Mouse (Mus musculus): Measurements from ENCODE around the gene Iqgap3. TPM values are rescaled to one million over a fixed set of nuclear protein-coding genes. Genes with fewer than 3 reads are reported as not detected.
A peak's percentile ranks its signal among the peaks of the same experiment; 100 is the strongest.

The Iqgap3 gene
- polyA plus RNA-seq, 1 experiment from 2014 or later = 26.8 TPM

DNA sequence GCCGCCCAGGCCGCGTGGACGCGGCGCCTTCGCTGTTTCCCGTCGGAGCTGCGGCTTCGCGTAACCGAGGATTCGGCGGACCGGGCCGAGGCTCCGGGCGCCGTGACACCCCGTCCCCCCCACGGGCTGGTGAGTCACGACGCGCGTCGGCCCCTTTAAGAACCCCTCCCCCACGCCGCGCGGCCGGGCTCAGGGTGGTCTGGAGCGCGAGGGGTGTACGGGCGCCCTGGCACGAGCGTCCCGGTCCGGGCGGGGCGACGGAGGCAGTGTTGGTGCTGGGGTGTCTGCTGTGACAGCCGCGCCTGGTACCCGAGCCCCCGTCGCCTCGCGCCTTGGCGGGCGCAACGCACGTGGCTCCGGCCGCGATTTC lies 60.8 kb downstream of the Iqgap3 start:
- Histone ChIP-seq H3K4me2 (ENCODE audit: low read depth, low read length, severe bottlenecking) (peak overlapping the region; percentile 94), H3K4me1 (replicated peaks; ENCODE audit: control insufficient read depth, insufficient read depth, low read length) (peaks cover 45% of the 10 kb centered on the region), H3K27me3 (ENCODE audit: control insufficient read depth, insufficient read depth, low read length) (peaks cover 21% of the 10 kb centered on the region), H3K36me3 (ENCODE audit: control insufficient read depth, insufficient read depth, low read length) (no peaks in the 10 kb centered on the region), H3K9ac (ENCODE audit: low read length) (peak overlapping the region; percentile 80), H3K9me3 (ENCODE audit: control insufficient read depth, low read length) (no peaks in the 10 kb centered on the region), H3K27ac (ENCODE audit: low read depth, low read length) (peak overlapping the region; percentile 91), H3K4me3 (ENCODE audit: low read depth, low read length) (peak overlapping the region; percentile 86)
- under 1% methylated on average over 55 of the region's 57 CpGs for WGBS
- DNase-seq (ENCODE audit: low spot score) (peak; percentile 82), ATAC-seq (replicated peaks; ENCODE audit: low FRiP score) (peak; percentile 51)

DNA sequence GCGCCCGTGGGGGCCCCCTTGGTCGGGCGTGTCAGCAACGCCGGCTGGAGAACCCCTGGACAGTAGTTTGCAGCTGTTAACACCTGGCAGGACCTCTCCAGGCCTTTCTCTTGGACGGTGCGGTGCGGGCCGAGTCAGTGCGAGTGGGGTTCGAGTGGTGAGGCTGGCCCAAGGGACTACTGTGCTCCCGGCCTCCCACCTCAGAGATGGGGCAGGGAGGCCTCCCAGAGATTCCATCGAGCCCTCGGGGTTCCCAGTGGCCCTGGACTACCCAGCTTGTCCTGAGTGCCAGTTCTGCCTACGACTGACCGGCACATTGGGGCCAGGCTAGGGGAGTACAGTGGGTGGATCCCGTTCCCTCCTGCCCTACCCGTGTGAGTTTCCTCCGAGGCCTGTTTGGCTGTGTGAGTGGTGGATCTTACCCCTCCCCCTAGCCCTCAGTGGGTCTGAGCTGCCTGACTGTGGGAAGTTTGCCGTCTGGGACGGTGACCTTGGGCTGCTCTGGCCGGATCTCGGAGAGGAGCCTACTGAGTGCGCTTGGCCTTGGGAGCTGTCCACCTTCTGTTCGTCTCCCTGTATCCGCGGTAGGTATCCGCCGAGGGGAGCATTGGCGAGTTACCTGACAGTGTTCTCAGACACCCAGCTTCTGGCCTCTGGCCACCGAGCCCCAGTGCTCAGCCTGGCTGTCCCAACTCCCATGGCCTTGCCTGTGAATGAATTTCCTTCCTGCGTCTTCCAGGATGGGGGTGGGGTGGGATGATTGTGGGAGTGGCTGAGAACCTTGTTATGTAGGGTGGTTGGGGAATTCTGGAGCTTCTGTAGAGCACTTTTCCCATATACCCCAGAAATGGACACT lies 61.4 kb downstream of the Iqgap3 start:
- Histone ChIP-seq H3K27me3 (ENCODE audit: control insufficient read depth, insufficient read depth, low read length) (peaks cover 21% of the 10 kb centered on the region), H3K9ac (ENCODE audit: low read length) (peak overlapping the region; percentile 80), H3K9me3 (ENCODE audit: control insufficient read depth, low read length) (no peaks in the 10 kb centered on the region), H3K36me3 (ENCODE audit: control insufficient read depth, insufficient read depth, low read length) (no peaks in the 10 kb centered on the region), H3K4me2 (ENCODE audit: low read depth, low read length, severe bottlenecking) (peak overlapping the region; percentile 94), H3K4me3 (ENCODE audit: low read depth, low read length) (peak overlapping the region; percentile 86), H3K27ac (ENCODE audit: low read depth, low read length) (peak overlapping the region; percentile 91), H3K4me1 (replicated peaks; ENCODE audit: control insufficient read depth, insufficient read depth, low read length) (peaks cover 45% of the 10 kb centered on the region)
- peak; percentile 66 for DNase-seq (ENCODE audit: low spot score)
- under 1% methylated on average over 33 of the region's 33 CpGs for WGBS
- peak; percentile 6; the same call in 1 of the 2 replicates for ATAC-seq (replicated peaks; ENCODE audit: low FRiP score)

DNA sequence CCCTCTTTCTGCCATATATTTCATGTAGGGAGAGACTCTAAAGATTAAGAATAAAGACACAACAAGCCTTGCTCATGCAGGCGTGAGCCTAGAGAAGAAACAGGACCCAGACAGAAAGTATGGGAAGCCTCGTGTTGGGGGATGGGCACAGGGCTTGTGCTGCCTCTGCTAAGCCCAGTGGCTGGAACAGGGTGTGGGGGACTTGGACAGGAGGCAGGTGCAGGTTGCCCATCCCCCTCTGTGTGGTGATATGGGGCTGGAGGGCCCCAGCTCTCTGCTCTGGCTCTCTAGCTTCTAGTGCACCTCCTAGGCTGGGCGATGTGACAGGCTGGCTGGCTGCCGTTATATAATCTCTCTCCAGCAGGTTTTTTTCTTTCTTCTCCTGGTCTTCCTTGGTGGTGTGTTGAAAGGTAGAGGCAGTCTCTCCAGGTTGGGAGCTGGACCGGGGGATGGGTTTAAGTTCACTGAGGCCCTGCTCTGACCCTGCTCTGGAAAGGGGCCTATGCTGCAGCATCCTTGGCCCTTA lies 62.3 kb downstream of the Iqgap3 start:
- peak overlapping the region; percentile 86 for H3K4me3 ChIP-seq (ENCODE audit: low read depth, low read length)
- peak overlapping the region; percentile 47 for H3K9ac ChIP-seq (ENCODE audit: low read length)
- DNase-seq (ENCODE audit: low spot score) (peak; percentile 65), ATAC-seq (replicated peaks; ENCODE audit: low FRiP score) (no peak)
- peak overlapping the region; percentile 94 for H3K4me2 ChIP-seq (ENCODE audit: low read depth, low read length, severe bottlenecking)
- H3K9me3 ChIP-seq (ENCODE audit: control insufficient read depth, low read length) = no peaks in the 10 kb centered on the region
- H3K27ac ChIP-seq (ENCODE audit: low read depth, low read length) = peak overlapping the region; percentile 46
- 16% methylated on average over 5 of the region's 5 CpGs for WGBS
- H3K36me3 ChIP-seq (ENCODE audit: control insufficient read depth, insufficient read depth, low read length) = no peaks in the 10 kb centered on the region
- H3K4me1 ChIP-seq (replicated peaks; ENCODE audit: control insufficient read depth, insufficient read depth, low read length) = peaks cover 45% of the 10 kb centered on the region
- H3K27me3 ChIP-seq (ENCODE audit: control insufficient read depth, insufficient read depth, low read length) = peaks cover 20% of the 10 kb centered on the region

DNA sequence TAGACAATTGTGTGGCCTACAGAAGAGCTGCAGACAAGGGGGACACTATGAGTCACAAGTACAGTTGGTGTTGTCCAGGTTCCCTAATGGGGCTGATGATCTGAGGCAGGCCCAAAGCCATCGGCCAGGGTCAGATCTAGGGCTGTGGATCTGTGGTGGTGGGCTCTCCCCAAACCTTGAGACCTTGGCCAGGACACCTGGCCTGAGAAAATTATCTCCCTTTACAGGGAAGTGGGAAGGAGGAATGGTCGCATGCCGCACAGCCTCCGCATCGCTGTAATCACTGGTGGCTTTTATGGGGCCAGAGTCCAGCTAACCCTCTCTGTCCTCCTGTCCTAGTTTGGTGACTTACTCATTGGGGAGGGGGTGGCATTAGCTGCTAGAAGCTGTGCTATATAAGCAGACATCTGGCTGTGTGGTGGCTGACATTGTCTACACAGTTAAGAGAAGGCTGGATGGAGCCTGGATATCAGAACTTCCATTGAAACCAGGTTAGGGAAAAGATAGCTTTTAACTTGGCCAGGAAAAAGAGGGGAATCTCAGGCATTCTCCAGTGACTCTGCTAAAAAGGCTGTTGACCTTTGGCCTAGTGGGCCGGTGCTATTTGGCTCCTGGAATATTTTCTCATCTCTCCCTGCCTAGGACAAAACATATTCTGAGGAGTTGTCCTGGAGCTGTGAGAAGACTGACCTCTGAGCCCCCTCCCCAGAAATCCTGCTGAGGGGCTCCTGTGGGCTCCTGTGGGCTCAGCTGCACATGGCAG lies 63.1 kb downstream of the Iqgap3 start:
- DNase-seq (ENCODE audit: low spot score) (no peak), ATAC-seq (replicated peaks; ENCODE audit: low FRiP score) (no peak)
- Histone ChIP-seq H3K4me2 (ENCODE audit: low read depth, low read length, severe bottlenecking) (peak overlapping the region; percentile 94; the same call in 1 of the 2 replicates), H3K36me3 (ENCODE audit: control insufficient read depth, insufficient read depth, low read length) (no peaks in the 10 kb centered on the region), H3K27me3 (ENCODE audit: control insufficient read depth, insufficient read depth, low read length) (peaks cover 16% of the 10 kb centered on the region), H3K9me3 (ENCODE audit: control insufficient read depth, low read length) (no peaks in the 10 kb centered on the region), H3K4me1 (replicated peaks; ENCODE audit: control insufficient read depth, insufficient read depth, low read length) (peaks cover 47% of the 10 kb centered on the region), H3K4me3 (ENCODE audit: low read depth, low read length) (peak overlapping the region; percentile 86; the same call in 1 of the 2 replicates), H3K9ac (ENCODE audit: low read length) (peak overlapping the region; percentile 47), H3K27ac (ENCODE audit: low read depth, low read length) (peak overlapping the region; percentile 46)
- WGBS = 78% methylated on average over 6 of the region's 6 CpGs

DNA sequence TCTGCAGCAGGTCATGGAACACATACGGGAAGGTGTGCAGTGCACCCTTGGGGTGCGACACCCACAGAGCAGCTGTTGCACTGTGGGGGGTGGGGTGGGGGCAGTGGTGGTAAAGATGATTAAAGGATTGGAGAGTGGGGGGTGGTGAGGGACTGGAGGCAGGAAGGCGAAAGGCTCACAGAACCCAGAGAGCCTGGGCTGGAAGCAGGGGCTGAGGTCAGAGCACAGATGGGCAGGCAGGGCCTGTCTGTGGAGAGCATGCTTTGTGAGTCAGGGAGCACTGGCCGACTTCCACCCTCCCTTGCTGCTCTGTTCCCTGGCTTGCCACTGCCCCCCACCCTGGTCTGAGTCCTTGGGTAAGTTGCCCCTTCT lies 63.6 kb downstream of the Iqgap3 start:
- Histone ChIP-seq H3K4me1 (replicated peaks; ENCODE audit: control insufficient read depth, insufficient read depth, low read length) (peaks cover 52% of the 10 kb centered on the region), H3K9me3 (ENCODE audit: control insufficient read depth, low read length) (no peaks in the 10 kb centered on the region), H3K27me3 (ENCODE audit: control insufficient read depth, insufficient read depth, low read length) (peaks cover 10% of the 10 kb centered on the region), H3K9ac (ENCODE audit: low read length) (peak overlapping the region; percentile 23; the same call in 1 of the 2 replicates), H3K4me3 (ENCODE audit: low read depth, low read length) (0 out of 2 replicates have a peak overlapping the region, but pooled peaks have one; percentile 2), H3K4me2 (ENCODE audit: low read depth, low read length, severe bottlenecking) (peak overlapping the region; percentile 11; the same call in 1 of the 2 replicates), H3K27ac (ENCODE audit: low read depth, low read length) (peak overlapping the region; percentile 46; the same call in 1 of the 2 replicates), H3K36me3 (ENCODE audit: control insufficient read depth, insufficient read depth, low read length) (no peaks in the 10 kb centered on the region)
- 55% methylated on average over 4 of the region's 4 CpGs for WGBS
- DNase-seq (ENCODE audit: low spot score) (no peak), ATAC-seq (replicated peaks; ENCODE audit: low FRiP score) (no peak)

DNA sequence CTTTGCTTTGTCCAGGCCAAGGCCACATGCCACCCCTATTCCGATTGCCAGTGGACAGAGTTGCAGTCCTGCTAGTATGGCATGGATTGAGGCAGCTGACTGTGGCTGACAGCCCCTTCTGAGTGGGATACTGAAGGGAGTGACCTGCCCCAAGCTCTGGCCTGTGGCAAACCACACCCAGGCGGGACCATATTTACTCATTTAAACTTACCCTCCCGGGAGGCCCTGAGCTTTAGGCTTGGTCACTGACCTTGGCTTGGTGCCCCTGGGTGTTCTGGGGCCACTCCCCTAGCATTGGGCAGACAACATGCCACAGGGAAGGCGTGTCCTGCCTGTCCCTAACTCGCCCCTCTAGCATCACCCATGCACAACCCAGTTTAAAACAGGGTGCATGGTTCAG lies 64.2 kb downstream of the Iqgap3 start:
- Histone ChIP-seq H3K4me3 (ENCODE audit: low read depth, low read length) (no peak overlapping the region), H3K9me3 (ENCODE audit: control insufficient read depth, low read length) (no peaks in the 10 kb centered on the region), H3K27ac (ENCODE audit: low read depth, low read length) (no peak overlapping the region), H3K27me3 (ENCODE audit: control insufficient read depth, insufficient read depth, low read length) (peaks cover 5% of the 10 kb centered on the region), H3K4me2 (ENCODE audit: low read depth, low read length, severe bottlenecking) (no peak overlapping the region), H3K4me1 (replicated peaks; ENCODE audit: control insufficient read depth, insufficient read depth, low read length) (peaks cover 55% of the 10 kb centered on the region), H3K36me3 (ENCODE audit: control insufficient read depth, insufficient read depth, low read length) (no peaks in the 10 kb centered on the region), H3K9ac (ENCODE audit: low read length) (peak overlapping the region; percentile 23; the same call in 1 of the 2 replicates)
- DNase-seq (ENCODE audit: low spot score) (no peak), ATAC-seq (replicated peaks; ENCODE audit: low FRiP score) (no peak)
- WGBS = 67% methylated on average over 5 of the region's 5 CpGs

DNA sequence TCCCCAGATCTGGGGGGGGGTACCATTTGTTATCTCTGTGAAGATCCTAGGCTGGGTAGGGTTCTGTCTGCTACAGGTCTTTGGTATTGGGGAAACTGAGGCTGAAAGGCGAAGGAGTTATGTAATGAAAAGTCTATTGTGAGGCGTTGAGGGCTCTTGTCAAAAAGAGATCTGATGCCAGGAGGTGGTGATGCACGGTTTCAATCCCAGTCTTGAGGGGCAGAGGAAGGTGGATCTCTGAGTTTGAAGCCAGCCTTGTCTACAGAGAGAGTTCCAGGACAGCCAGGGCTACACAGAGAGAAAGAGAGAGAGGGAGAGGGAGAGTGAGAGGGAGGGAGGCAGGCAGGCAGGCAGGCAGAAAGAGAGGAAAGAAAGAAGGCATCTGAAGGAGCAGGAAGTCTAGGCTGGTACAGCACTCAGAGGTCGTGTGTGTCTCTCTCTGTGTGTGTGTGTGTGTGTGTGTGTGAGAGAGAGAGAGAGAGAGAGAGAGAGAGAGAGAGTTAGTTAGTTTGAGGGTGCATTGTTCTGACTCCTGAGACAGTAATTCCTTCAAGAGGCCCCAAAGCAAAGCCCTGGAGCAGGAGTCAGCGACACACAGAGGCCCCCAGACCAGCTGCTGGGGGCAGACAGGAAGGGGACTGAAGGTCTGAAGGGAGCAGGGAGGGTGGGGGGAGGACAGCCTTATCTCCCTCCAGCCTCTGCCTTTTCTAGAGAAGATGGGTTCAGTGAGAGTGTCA lies 64.8 kb downstream of the Iqgap3 start:
- Histone ChIP-seq H3K4me1 (replicated peaks; ENCODE audit: control insufficient read depth, insufficient read depth, low read length) (peaks cover 57% of the 10 kb centered on the region), H3K4me3 (ENCODE audit: low read depth, low read length) (no peak overlapping the region), H3K4me2 (ENCODE audit: low read depth, low read length, severe bottlenecking) (no peak overlapping the region), H3K27me3 (ENCODE audit: control insufficient read depth, insufficient read depth, low read length) (no peaks in the 10 kb centered on the region), H3K36me3 (ENCODE audit: control insufficient read depth, insufficient read depth, low read length) (no peaks in the 10 kb centered on the region), H3K9ac (ENCODE audit: low read length) (peak overlapping the region; percentile 8; the same call in 1 of the 2 replicates), H3K27ac (ENCODE audit: low read depth, low read length) (no peak overlapping the region), H3K9me3 (ENCODE audit: control insufficient read depth, low read length) (no peaks in the 10 kb centered on the region)
- ATAC-seq (replicated peaks; ENCODE audit: low FRiP score) = no peak
- 42% methylated on average over 5 of the region's 5 CpGs for WGBS
- DNase-seq (ENCODE audit: low spot score) = no peak

DNA sequence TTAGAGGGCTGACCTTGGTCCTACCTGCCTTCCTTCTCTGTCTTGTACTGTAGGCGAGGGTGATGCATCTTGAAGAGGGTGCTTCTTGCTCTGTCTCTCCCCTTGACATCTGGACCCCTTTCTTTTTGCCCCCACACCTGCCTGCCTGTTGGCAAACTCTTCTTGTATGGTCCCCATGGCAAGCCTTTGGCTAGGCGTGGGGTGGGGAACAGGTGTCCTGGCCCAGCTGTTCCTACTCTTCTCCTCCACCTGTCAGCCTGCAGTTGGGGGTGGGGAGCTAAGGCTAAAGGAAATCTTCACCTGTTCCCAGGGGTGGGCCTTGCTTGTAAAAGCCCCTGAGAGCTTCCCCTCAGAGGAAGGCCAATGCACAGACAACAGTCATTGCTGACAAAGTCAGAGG lies 65.7 kb downstream of the Iqgap3 start:
- Histone ChIP-seq H3K27me3 (ENCODE audit: control insufficient read depth, insufficient read depth, low read length) (no peaks in the 10 kb centered on the region), H3K9me3 (ENCODE audit: control insufficient read depth, low read length) (no peaks in the 10 kb centered on the region), H3K4me2 (ENCODE audit: low read depth, low read length, severe bottlenecking) (no peak overlapping the region), H3K9ac (ENCODE audit: low read length) (no peak overlapping the region), H3K4me3 (ENCODE audit: low read depth, low read length) (no peak overlapping the region), H3K27ac (ENCODE audit: low read depth, low read length) (no peak overlapping the region), H3K4me1 (replicated peaks; ENCODE audit: control insufficient read depth, insufficient read depth, low read length) (peaks cover 63% of the 10 kb centered on the region), H3K36me3 (ENCODE audit: control insufficient read depth, insufficient read depth, low read length) (no peaks in the 10 kb centered on the region)
- WGBS = 67% methylated on average over 2 of the region's 2 CpGs
- no peak for ATAC-seq (replicated peaks; ENCODE audit: low FRiP score)
- no peak for DNase-seq (ENCODE audit: low spot score)
